Mouse (Mus musculus) heart, embryonic 15.5 days (tissue): ENCODE measurements around the gene Peg10. TPM values are rescaled to one million over a fixed set of nuclear protein-coding genes. Genes with fewer than 3 reads are reported as not detected.

Experiments
- ATAC-seq: fragments of 200-750 bp; cut with Nextera tagmentation; replicated peaks from 2 replicates; pipeline ENCODE4 v1.8.0; 2017; ENCODE audit warnings: low read depth, moderate TSS enrichment; ENCODE audit not compliant: insufficient number of reproducible peaks, insufficient read depth, low FRiP score
- H3K27ac ChIP-seq: fragments of 300-500 bp; sonication (generic); 2 replicates; pipeline ENCODE4 v1.5.1; 2015; ENCODE audit warnings: mild to moderate bottlenecking, inconsistent platforms
- H3K27me3 ChIP-seq: fragments of 300-500 bp; sonication (generic); 2 replicates; pipeline ENCODE4 v1.6.1; 2015; ENCODE audit warnings: inconsistent platforms
- H3K36me3 ChIP-seq: fragments of 300-500 bp; sonication (generic); 2 replicates; pipeline ENCODE4 v1.6.1; 2015; ENCODE audit warnings: mild to moderate bottlenecking, inconsistent platforms
- H3K4me1 ChIP-seq: fragments of 300-500 bp; sonication (generic); replicated peaks from 2 replicates; pipeline ENCODE4 v1.6.1; 2015; ENCODE audit warnings: inconsistent platforms
- H3K4me2 ChIP-seq: fragments of 300-500 bp; sonication (generic); 2 replicates; pipeline ENCODE4 v1.6.1; 2015; ENCODE audit warnings: inconsistent platforms, mild to moderate bottlenecking, moderate library complexity
- H3K4me3 ChIP-seq: fragments of 300-500 bp; sonication (generic); 2 replicates; pipeline ENCODE4 v1.5.1; 2015; ENCODE audit warnings: mild to moderate bottlenecking, inconsistent platforms
- H3K9ac ChIP-seq: fragments of 300-500 bp; sonication (generic); 2 replicates; pipeline ENCODE4 v1.6.1; 2015; ENCODE audit warnings: mild to moderate bottlenecking, inconsistent platforms
- H3K9me3 ChIP-seq: fragments of 300-500 bp; sonication (generic); replicated peaks from 2 replicates; pipeline ENCODE4 v1.6.1; 2016; ENCODE audit warnings: inconsistent platforms
- WGBS: fragments of 180-500 bp; shearing (Covaris S2); methylation state at CpG from one replicate; pipeline ENCODE4 v1.1.7; 2015; ENCODE audit warnings: mixed read lengths; 5-methylcytosine and 5-hydroxymethylcytosine counted together
- polyA plus RNA-seq: library from polyadenylated mRNA; unstranded; fragments of >200 nt; fragmentation: Nextera tagmentation; extraction: Ambion mirVana; gene quantifications from 2 replicates; pipeline ENCODE4 v1.2.1, GENCODE M21; 2015

Peg10 gene
- polyA plus RNA-seq: 1.3 and 1.8 TPM in 2 replicates

DNA sequence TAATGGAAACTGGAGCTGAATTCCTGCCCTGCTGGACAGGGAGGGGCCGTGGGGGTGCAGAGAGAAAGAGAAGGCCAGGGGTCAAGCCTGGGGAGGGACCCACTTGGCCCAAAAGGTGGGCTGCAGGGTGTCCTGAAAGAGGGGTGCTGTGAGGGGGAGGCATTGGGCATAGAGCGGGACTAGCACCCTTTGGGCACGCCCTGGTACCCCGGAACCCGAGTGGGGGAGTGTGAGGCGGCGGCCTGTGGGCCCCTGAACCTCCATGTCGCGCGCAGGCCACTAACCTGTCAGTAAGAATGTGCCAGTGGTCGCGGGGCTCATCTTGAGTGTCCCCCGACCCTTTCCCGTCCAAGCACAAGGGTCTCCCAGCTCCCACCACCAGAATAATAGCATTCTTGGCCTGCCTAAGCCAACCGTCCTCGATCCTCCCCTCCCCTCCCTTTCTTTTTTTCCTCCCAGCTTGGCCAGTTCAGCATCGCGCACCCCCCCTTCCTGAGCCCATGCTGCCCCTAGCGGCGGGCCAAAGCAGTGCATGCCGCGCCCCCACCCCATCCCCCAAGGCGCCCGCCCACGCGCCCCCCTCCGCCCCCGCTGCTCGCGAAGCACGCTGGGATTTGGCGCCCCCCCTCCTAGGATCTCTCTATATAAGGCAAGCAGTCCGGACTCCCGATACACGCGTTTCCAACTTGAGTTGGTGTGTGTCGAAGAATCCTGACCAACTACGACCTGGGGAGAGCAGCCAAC, at the start of gene Peg10, which contains the start of gene Sgce:
TSS of gene Peg10 (plus strand) at position 611 of the 744 bp plus-strand sequence.
TSS of gene Sgce (minus strand) at position 512 of the 744 bp plus-strand sequence.
- Histone ChIP-seq H3K9ac (peak within 1 kb of the TSS; percentile 66), H3K4me1 (no peaks in the 10 kb centered on the region), H3K9me3 (peaks cover 4% of the 10 kb centered on the region; the same call in 1 of the 2 replicates), H3K4me2 (peak within 1 kb of the TSS; percentile 84), H3K27me3 (no peaks in the 10 kb centered on the region), H3K27ac (peak within 1 kb of the TSS; percentile 78), H3K4me3 (peak within 1 kb of the TSS; percentile 60), H3K36me3 (no peaks in the 10 kb centered on the region)
- ATAC-seq: peak; percentile 58
- WGBS: 46% methylated on average over 38 of the region's 38 CpGs

DNA sequence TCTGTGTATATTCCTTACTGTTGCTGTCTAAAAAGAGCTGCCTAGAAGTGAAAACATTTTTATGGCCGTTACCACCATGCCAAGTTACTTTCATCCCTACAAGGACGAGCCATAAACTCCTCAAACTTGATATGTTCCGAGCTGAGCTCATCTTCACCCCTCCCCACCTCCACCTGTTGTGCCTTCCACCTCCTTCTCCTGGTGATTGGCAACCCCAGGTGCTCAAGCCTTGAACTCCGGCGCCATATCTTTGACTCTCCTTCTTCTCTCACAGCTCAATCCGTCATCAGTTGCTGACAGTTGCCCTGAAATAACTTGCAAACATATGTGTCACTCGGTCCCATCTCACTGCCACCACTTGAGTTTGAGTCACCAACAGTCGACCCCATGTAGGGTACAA, 45.5 kb upstream of the Peg10 start:
- H3K9me3 ChIP-seq: no peaks in the 10 kb centered on the region
- H3K9ac ChIP-seq: no peak overlapping the region
- no peaks in the 10 kb centered on the region for H3K36me3 ChIP-seq
- no peak for ATAC-seq
- H3K4me1 ChIP-seq: peaks cover 22% of the 10 kb centered on the region
- WGBS: 65% methylated on average over 8 of the region's 8 CpGs
- H3K4me3 ChIP-seq: no peak overlapping the region
- H3K27me3 ChIP-seq: no peaks in the 10 kb centered on the region
- H3K4me2 ChIP-seq: no peak overlapping the region
- H3K27ac ChIP-seq: no peak overlapping the region

DNA sequence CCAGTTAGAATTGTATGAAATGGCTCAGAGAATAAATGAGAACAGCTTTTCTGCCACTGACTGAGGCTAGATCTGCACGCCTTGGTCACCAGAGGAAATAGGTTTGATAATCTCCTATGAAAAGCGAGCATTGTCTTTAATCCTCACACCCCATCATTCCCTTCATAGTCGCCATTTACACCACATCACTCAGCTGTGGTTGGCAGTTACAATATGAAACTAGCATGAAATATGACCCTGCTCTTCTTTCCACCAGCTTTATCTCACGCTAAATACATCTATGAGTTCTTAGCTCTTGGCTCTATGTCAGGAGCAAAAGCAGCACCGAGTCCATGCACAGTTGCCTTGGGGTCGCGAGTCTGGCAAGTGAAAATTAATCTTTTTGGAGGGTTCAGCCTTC, 43.2 kb upstream of the Peg10 start:
- no peak for ATAC-seq
- Histone ChIP-seq H3K27ac (no peak overlapping the region), H3K9me3 (no peaks in the 10 kb centered on the region), H3K9ac (no peak overlapping the region), H3K4me1 (peaks cover 23% of the 10 kb centered on the region), H3K4me2 (no peak overlapping the region), H3K4me3 (no peak overlapping the region), H3K27me3 (no peaks in the 10 kb centered on the region), H3K36me3 (no peaks in the 10 kb centered on the region)
- WGBS: 51% methylated on average over 7 of the region's 7 CpGs

DNA sequence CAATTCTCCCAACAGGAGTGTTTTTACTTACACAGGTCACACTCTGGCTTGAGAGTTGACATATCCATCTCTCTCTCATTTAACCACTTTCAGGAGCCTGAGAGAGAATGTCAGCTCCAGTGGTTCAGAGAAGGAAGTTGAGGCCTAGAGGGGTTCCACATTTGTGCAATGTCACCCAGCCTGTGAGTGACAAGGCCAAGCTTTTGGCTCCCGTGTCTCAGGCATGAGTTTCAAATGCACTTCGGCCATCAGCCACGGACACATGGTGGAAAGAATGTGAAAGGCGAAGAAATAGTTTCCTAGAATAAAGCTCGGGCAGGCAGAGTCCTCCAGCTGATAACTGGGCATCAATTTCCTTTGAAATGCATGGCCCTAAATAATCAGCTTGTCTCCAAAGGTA, 40.7 kb upstream of the Peg10 start:
- peaks cover 26% of the 10 kb centered on the region for H3K4me1 ChIP-seq
- no peak for ATAC-seq

DNA sequence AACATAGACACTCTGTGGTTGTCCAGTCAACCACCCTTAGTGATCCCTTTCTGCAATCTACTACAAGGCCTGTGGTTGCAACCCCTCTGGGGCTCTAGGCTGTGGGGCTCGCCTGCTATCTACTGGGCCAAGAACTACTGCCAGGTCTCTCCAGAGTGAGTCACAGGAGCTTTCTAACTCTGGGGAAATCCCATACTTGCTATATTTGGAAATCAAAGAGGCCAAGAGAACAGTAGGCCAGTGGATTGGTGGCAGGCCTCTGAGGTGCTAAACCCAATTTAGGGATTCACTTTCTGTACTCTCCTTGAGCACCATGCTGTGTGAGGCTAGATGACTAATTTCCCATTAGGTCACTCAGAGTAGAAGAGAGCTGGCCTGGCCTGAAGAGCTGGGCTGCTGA, 38.1 kb upstream of the Peg10 start:
- 39% methylated on average over 1 of the region's 1 CpGs for WGBS
- Histone ChIP-seq H3K4me2 (no peak overlapping the region), H3K4me3 (no peak overlapping the region), H3K9ac (no peak overlapping the region), H3K36me3 (no peaks in the 10 kb centered on the region), H3K27me3 (no peaks in the 10 kb centered on the region), H3K4me1 (peaks cover 26% of the 10 kb centered on the region), H3K9me3 (no peaks in the 10 kb centered on the region), H3K27ac (no peak overlapping the region)
- ATAC-seq: peak; percentile 55; the same call in 1 of the 2 replicates

More for the DNA sequence above, 40.7 kb upstream of the Peg10 start:
- no peak overlapping the region for H3K27ac ChIP-seq
- WGBS: 39% methylated on average over 5 of the region's 5 CpGs
- no peak overlapping the region for H3K4me2 ChIP-seq
- H3K4me3 ChIP-seq: no peak overlapping the region
- no peaks in the 10 kb centered on the region for H3K27me3 ChIP-seq
- H3K36me3 ChIP-seq: no peaks in the 10 kb centered on the region
- H3K9ac ChIP-seq: no peak overlapping the region
- no peaks in the 10 kb centered on the region for H3K9me3 ChIP-seq

DNA sequence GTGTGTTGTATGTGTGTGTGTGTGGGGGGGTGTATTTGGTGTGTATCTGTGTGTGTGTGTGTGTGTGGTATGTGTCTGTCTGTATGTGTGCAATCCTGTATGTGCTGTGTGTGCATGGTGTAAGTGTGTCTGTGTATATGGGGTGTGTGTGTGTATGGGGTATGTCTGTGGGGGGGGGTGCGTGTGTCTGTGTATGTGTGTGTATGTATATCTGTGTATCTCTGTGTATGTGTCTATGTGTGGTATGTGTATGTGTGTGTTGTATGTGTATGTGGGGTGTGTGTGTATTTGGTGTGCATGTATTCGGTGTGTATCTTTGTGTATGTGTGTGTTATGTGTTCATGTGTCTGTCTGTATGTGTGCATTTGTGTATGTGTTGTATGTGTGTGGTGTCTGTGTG, 30.9 kb upstream of the Peg10 start:
- H3K4me2 ChIP-seq: no peak overlapping the region
- WGBS: 91% methylated on average over 2 of the region's 2 CpGs
- no peak overlapping the region for H3K4me3 ChIP-seq
- no peaks in the 10 kb centered on the region for H3K27me3 ChIP-seq
- no peak overlapping the region for H3K9ac ChIP-seq
- no peak overlapping the region for H3K27ac ChIP-seq
- no peak for ATAC-seq
- H3K9me3 ChIP-seq: no peaks in the 10 kb centered on the region
- H3K4me1 ChIP-seq: no peaks in the 10 kb centered on the region
- H3K36me3 ChIP-seq: no peaks in the 10 kb centered on the region

DNA sequence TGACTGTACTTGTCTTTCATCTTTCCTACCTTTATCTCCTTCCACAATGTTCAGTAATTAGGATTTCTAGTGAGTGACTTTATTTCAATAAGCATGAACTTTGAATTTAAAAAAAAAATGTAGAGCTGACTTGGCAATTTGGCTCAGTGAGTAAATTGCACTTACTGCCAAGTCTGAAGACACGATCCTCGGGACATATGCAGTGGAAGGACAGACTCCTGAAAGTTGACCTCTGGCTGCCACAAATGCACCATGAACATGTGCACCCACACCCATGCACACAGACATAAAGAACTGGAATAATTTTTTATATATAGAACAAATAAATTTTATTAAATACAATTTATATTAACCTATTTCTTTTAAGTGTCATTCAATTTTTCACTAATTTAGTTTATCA, 29.8 kb upstream of the Peg10 start:
- Histone ChIP-seq H3K36me3 (no peaks in the 10 kb centered on the region), H3K4me3 (no peak overlapping the region), H3K4me2 (no peak overlapping the region), H3K27ac (no peak overlapping the region), H3K27me3 (no peaks in the 10 kb centered on the region), H3K4me1 (no peaks in the 10 kb centered on the region), H3K9ac (no peak overlapping the region), H3K9me3 (no peaks in the 10 kb centered on the region)
- 64% methylated on average over 2 of the region's 2 CpGs for WGBS
- no peak for ATAC-seq

DNA sequence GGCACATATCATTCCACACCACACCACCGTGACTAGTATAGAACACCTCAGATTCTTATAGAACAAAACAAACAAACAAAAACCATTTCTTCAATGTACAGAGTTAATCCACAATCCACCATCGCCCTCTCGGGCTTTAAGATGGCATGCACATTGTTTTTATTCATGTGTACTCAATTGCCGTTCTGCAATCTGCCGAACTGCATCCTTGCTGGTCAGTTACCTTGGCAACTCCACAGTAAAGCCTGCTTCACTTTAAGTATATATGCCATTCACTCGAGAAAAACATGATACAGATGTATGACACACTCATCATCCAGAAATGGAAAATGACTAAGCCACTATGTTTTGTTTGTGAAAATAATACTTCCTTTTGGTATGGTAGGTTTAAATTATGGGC, 25.0 kb upstream of the Peg10 start:
- H3K27ac ChIP-seq: no peak overlapping the region
- no peak for ATAC-seq
- H3K9me3 ChIP-seq: no peaks in the 10 kb centered on the region
- no peaks in the 10 kb centered on the region for H3K27me3 ChIP-seq
- H3K9ac ChIP-seq: no peak overlapping the region
- no peaks in the 10 kb centered on the region for H3K4me1 ChIP-seq
- no peak overlapping the region for H3K4me3 ChIP-seq
- H3K36me3 ChIP-seq: no peaks in the 10 kb centered on the region
- 72% methylated on average over 6 of the region's 6 CpGs for WGBS
- H3K4me2 ChIP-seq: no peak overlapping the region

DNA sequence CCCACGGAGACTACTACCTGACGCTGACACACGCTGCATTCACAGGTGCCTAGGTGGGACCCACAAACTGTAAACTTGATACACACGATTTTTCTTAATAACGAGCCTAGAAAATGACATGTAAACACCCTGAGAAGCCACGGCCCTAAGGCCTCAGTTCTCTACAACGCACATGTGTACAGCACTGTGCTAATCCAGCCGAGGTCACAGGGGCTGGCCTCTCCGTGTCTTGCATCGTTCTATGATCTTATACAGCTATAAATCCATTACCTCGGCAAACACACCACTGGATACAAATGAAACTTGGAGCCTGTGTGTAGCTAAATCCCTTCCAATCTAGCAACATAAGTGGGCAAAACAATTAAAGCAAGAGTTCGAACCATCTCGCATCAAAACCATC, 24.4 kb upstream of the Peg10 start:
- WGBS: 84% methylated on average over 13 of the region's 13 CpGs
- H3K4me2 ChIP-seq: no peak overlapping the region
- H3K36me3 ChIP-seq: no peaks in the 10 kb centered on the region
- no peak overlapping the region for H3K27ac ChIP-seq
- no peak for ATAC-seq
- H3K27me3 ChIP-seq: no peaks in the 10 kb centered on the region
- H3K9me3 ChIP-seq: no peaks in the 10 kb centered on the region
- no peak overlapping the region for H3K4me3 ChIP-seq
- H3K9ac ChIP-seq: no peak overlapping the region
- H3K4me1 ChIP-seq: no peaks in the 10 kb centered on the region

DNA sequence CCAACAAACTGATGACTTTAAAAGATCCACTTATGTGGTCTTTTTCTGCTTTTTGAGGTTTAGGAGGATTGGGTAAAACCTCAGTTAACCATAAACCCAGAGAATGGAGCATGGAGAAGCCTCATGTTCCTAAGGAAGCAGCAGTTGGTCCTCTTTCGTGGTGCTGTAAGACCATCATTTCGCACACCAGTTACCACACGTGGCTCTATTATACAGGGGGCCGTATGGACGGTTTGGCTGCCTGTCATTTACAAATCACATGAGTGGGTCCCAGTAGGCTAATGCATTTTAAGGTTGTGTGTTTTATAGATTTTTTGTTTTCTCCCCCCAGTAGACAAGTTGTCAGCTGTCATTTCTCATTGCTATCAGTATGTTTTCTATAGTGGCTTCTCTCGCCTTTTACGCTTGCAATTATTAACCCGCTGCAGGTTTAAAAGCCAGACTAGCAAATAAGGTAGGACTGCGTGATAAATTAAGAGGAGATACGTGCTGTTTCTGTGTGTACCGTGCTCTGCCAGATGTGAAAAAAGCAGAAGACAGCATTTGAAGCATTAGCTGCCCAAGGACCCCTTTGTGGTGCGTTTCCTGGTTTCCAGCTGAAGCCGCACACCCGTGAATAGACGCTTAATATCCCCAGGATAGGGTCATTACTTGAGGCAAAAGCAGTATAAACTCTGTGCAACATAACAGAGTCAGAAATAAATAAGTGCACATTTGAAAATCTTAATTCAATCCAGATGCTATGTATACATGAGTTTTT, 22.9 kb upstream of the Peg10 start:
- ATAC-seq: no peak
- H3K9ac ChIP-seq: no peak overlapping the region
- no peak overlapping the region for H3K4me3 ChIP-seq
- H3K27me3 ChIP-seq: no peaks in the 10 kb centered on the region
- no peak overlapping the region for H3K27ac ChIP-seq
- no peaks in the 10 kb centered on the region for H3K4me1 ChIP-seq
- H3K4me2 ChIP-seq: no peak overlapping the region
- WGBS: 85% methylated on average over 15 of the region's 15 CpGs
- no peaks in the 10 kb centered on the region for H3K36me3 ChIP-seq
- H3K9me3 ChIP-seq: no peaks in the 10 kb centered on the region

DNA sequence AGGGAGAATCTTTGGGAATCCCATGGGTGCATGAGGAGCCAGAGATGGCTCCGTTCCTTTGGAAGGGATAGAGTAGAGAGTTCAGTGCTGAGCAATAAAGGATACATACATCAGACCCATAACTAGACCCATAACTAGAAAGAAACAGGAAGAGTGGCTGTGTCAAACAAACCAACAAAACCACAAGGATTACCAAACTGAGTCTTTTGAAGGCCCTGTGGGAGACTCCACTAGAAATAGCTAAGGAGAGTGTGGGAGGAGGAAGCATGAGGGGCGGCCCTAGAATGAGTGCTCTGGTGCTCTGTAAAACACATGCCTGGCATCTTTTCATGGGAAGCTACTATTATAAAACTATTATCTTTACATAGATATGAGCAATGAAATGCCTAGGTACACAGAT, 18.8 kb upstream of the Peg10 start:
- Histone ChIP-seq H3K4me1 (peaks cover 7% of the 10 kb centered on the region), H3K9me3 (no peaks in the 10 kb centered on the region), H3K27ac (no peak overlapping the region), H3K9ac (no peak overlapping the region), H3K27me3 (no peaks in the 10 kb centered on the region), H3K4me3 (no peak overlapping the region), H3K4me2 (no peak overlapping the region), H3K36me3 (no peaks in the 10 kb centered on the region)
- 80% methylated on average over 2 of the region's 2 CpGs for WGBS
- no peak for ATAC-seq
